Mouse (Mus musculus) erythroblast, adult 5-6 weeks (primary cell): Measurements from ENCODE around the gene Ripor3. TPM values are rescaled to one million over a fixed set of nuclear protein-coding genes. Genes with fewer than 3 reads are reported as not detected.

ENCODE experiments used
- ATAC-seq: replicated peaks from 2 replicates; pipeline ENCODE4 v1.8.0; 2016; ENCODE audit warnings: moderate number of reproducible peaks, mild to moderate bottlenecking, moderate TSS enrichment, inconsistent platforms; ENCODE audit not compliant: poor library complexity, low FRiP score, severe bottlenecking
- total RNA-seq, 2 experiments: library from RNA; stranded (forward) in 1 of 2; stranded (reverse) in 1 of 2; fragments of 150-400 nt in 1 of 2; fragments of 200-764, 138-1000 nt in 1 of 2; gene quantifications; 2 replicates each; pipeline versions ENCODE4 v1.2.3 to v1.2.4; 2015 to 2017; ENCODE audit warnings: low replicate concordance in 2 of 2

The Ripor3 gene
- total RNA-seq, 2 experiments from 2014 or later, result not detected

- no peak for ATAC-seq
These were observed 50.4 kb downstream of the Ripor3 start for GRCm38 (mm10) chr2:167959996-167960395.

GRCm38 (mm10) chr2:167959384-167959911 is 51.0 kb downstream of the Ripor3 start:
- no peak for ATAC-seq

GRCm38 (mm10) chr2:167958843-167959242 is 51.6 kb downstream of the Ripor3 start:
- no peak for ATAC-seq

- ATAC-seq, result no peak
These were observed 52.2 kb downstream of the Ripor3 start for GRCm38 (mm10) chr2:167958082-167958788.

GRCm38 (mm10) chr2:167957539-167957938 is 52.9 kb downstream of the Ripor3 start:
- ATAC-seq, result no peak

- no peak for ATAC-seq
These were observed 55.5 kb downstream of the Ripor3 start for GRCm38 (mm10) chr2:167954928-167955327.

- no peak for ATAC-seq
These were observed 56.6 kb downstream of the Ripor3 start for GRCm38 (mm10) chr2:167953819-167954218.

GRCm38 (mm10) chr2:167951301-167952211 is 58.9 kb downstream of the Ripor3 start:
- no peak for ATAC-seq

GRCm38 (mm10) chr2:167950681-167951080 is 59.7 kb downstream of the Ripor3 start:
- ATAC-seq, result no peak

GRCm38 (mm10) chr2:167949808-167950207 is 60.6 kb downstream of the Ripor3 start:
- ATAC-seq, result no peak

- ATAC-seq, result no peak
These were observed 61.2 kb downstream of the Ripor3 start for GRCm38 (mm10) chr2:167949250-167949649.

GRCm38 (mm10) chr2:167948557-167948956 is 61.9 kb downstream of the Ripor3 start:
- ATAC-seq, result no peak

GRCm38 (mm10) chr2:167948047-167948446 is 62.4 kb downstream of the Ripor3 start:
- ATAC-seq, result no peak

GRCm38 (mm10) chr2:167947251-167947650 is 63.2 kb downstream of the Ripor3 start:
- 0 out of 2 replicates have a peak, but pooled peaks have one; percentile 15 for ATAC-seq

- ATAC-seq, result no peak
These were observed 65.0 kb downstream of the Ripor3 start for GRCm38 (mm10) chr2:167945451-167945850.

- ATAC-seq, result no peak
These were observed 66.2 kb downstream of the Ripor3 start for GRCm38 (mm10) chr2:167944193-167944592.

GRCm38 (mm10) chr2:167942926-167943633 is 67.3 kb downstream of the Ripor3 start:
- ATAC-seq, result no peak

- no peak for ATAC-seq
These were observed 68.1 kb downstream of the Ripor3 start for GRCm38 (mm10) chr2:167942199-167942925.

- ATAC-seq, result no peak
These were observed 68.7 kb downstream of the Ripor3 start for GRCm38 (mm10) chr2:167941745-167942176.
